Mouse (Mus musculus): Measurements from ENCODE around the gene Olfr463.

DNA sequence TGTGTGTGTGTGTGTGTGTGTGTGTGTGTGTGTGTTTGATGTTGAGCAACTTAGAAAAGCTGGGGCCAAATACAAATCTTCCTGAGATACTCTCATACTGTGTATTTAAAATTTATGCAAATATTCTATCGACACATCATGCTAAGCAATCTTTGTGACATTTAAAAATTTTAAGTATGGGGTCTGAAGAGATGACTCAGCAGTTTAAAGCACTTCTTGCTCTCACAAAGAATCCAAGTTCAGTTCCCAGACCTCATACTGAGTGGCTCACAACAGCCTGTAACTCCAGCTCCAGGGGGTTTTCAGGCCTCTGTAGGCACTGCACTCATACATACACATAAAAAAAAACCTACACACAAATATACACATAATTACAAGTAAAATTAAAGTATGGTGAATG lies 18.8 kb upstream of the Olfr463 start:
- no peak for TF ChIP-seq POLR2A (IDR thresholded peaks at IDR 0.05; ENCODE audit: borderline replicate concordance, low read depth, low read length)
- no peak for TF ChIP-seq CTCF (IDR thresholded peaks at IDR 0.05; ENCODE audit: low read depth, low read length)

Measured in bone marrow macrophage, adult 2 months (primary cell).